In the genomic region with DNA sequence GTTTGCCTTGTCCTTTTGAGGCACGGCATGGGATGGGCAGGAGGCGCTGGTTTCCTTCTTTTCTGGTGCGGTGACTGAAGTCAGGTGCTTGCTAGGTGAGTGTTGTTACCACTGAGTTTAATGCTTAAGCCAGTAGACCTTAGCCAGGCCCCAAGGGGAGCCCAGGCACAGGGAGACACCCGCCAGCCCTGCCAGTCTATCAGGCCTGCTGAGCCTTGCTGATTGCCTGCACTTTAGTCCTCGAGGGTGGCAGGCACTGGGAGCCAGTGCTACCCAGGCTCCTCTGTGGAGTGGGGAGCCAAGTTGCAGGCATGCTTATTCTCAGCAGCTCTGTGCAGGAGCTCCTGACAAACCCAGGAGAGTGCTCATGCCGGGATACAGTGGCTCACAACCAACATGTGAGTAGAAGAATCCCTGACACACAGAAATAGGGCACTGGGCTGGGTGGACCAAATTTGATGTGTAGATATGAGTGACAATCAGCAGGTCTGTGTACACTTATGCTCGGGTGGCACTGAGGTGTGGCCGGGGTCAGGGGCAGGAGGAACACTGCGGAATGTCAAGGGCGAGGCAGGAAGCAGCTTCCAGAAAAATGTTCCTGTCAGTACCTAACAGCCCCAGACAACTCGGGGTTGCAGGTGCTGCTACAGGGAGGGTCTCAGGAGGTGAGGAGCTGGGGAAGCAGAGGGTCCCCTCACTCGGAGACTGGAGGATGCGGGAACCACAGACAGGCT, we compare ENCODE assay signal across 16 mouse cellular contexts.
DNase-seq lines count a peak whose midpoint lies in the region; ATAC-seq lines count a peak whose summit lies in the region.
"Had no signal": no experiment of that assay in that cellular context is flagged by ENCODE, and none has a peak within 500 bp of the region (broad histone marks: within the 10 kb centered on the region; RNA-seq: fewer than 3 reads in every experiment).

No protein-coding gene starts in this region.

- no peak overlapping the region for H3K4me3 ChIP-seq in hindbrain, embryonic 15.5 days
- no peak overlapping the region for H3K4me3 ChIP-seq in hindbrain, embryonic 11.5 days (ENCODE audit: low read depth, low read length)
- H3K4me3 ChIP-seq in midbrain, embryonic 13.5 days (replicated peaks), result no peak overlapping the region
- H3K4me3 ChIP-seq: embryonic facial prominence, embryonic 15.5 days; gastrocnemius, adult 2 months; layer of hippocampus, adult 2 months; limb, embryonic 12.5 days; stomach, embryonic 15.5 days had no signal

- 72% methylated on average over 13 of the region's 13 CpGs for WGBS in hindbrain, embryonic 15.5 days
- WGBS in hindbrain, embryonic 11.5 days, result 81% methylated on average over 13 of the region's 13 CpGs
- WGBS in midbrain, embryonic 13.5 days, result 79% methylated on average over 13 of the region's 13 CpGs

- no peak overlapping the region for H3K9ac ChIP-seq in hindbrain, embryonic 15.5 days
- H3K9ac ChIP-seq in hindbrain, embryonic 11.5 days (ENCODE audit: low read depth, low read length), result no peak overlapping the region
- no peak overlapping the region for H3K9ac ChIP-seq in midbrain, embryonic 13.5 days (replicated peaks)
- H3K9ac ChIP-seq: embryonic facial prominence, embryonic 15.5 days; limb, embryonic 12.5 days; liver, embryonic 14.5 days; stomach, embryonic 15.5 days had no signal

- no peaks in the 10 kb centered on the region for H3K27me3 ChIP-seq in hindbrain, embryonic 15.5 days
- no peaks in the 10 kb centered on the region; the same call in 1 of the 2 replicates for H3K27me3 ChIP-seq in hindbrain, embryonic 11.5 days (ENCODE audit: control insufficient read depth, insufficient read depth, low read length)
- peaks cover 4% of the 10 kb centered on the region; the same call in 1 of the 2 replicates for H3K27me3 ChIP-seq in midbrain, embryonic 13.5 days
- H3K27me3 ChIP-seq: embryonic facial prominence, embryonic 15.5 days; stomach, embryonic 15.5 days had no signal

- H3K4me1 ChIP-seq in hindbrain, embryonic 15.5 days (replicated peaks), result peaks cover 36% of the 10 kb centered on the region
- H3K4me1 ChIP-seq in hindbrain, embryonic 11.5 days (replicated peaks; ENCODE audit: control insufficient read depth, insufficient read depth, low read length), result peaks cover 8% of the 10 kb centered on the region; the same call in 1 of the 2 replicates
- H3K4me1 ChIP-seq in midbrain, embryonic 13.5 days (replicated peaks), result peaks cover 35% of the 10 kb centered on the region

- no peak for ATAC-seq in hindbrain, embryonic 15.5 days (ENCODE audit: low FRiP score, low read depth)
- ATAC-seq in hindbrain, embryonic 11.5 days (ENCODE audit: low FRiP score), result no peak
- 0 out of 2 replicates have a peak, but pooled peaks have one; percentile 1 for ATAC-seq in midbrain, embryonic 13.5 days
- ATAC-seq in megakaryocyte progenitor cell, adult 5-6 weeks (replicated peaks; ENCODE audit: poor library complexity), result no peak

- no peak overlapping the region for H3K4me2 ChIP-seq in hindbrain, embryonic 15.5 days
- H3K4me2 ChIP-seq in hindbrain, embryonic 11.5 days (replicated peaks; ENCODE audit: low read depth, low read length), result no peak overlapping the region
- H3K4me2 ChIP-seq in midbrain, embryonic 13.5 days (replicated peaks), result no peak overlapping the region
- H3K4me2 ChIP-seq: embryonic facial prominence, embryonic 15.5 days; limb, embryonic 12.5 days; stomach, embryonic 15.5 days had no signal

- H3K36me3 ChIP-seq in hindbrain, embryonic 15.5 days, result no peaks in the 10 kb centered on the region
- no peaks in the 10 kb centered on the region for H3K36me3 ChIP-seq in hindbrain, embryonic 11.5 days (ENCODE audit: control insufficient read depth, insufficient read depth, low read length)
- no peaks in the 10 kb centered on the region for H3K36me3 ChIP-seq in midbrain, embryonic 13.5 days
- H3K36me3 ChIP-seq: embryonic facial prominence, embryonic 15.5 days; limb, embryonic 12.5 days; stomach, embryonic 15.5 days had no signal

- peak overlapping the region; percentile 78; the same call in 1 of the 2 replicates for H3K27ac ChIP-seq in hindbrain, embryonic 15.5 days (replicated peaks)
- no peak overlapping the region for H3K27ac ChIP-seq in hindbrain, embryonic 11.5 days (ENCODE audit: low read depth, low read length)
- H3K27ac ChIP-seq in midbrain, embryonic 13.5 days, result peak overlapping the region; percentile 84
- H3K27ac ChIP-seq: embryonic facial prominence, embryonic 15.5 days; gastrocnemius, adult 2 months; layer of hippocampus, adult 2 months; limb, embryonic 12.5 days; liver, embryonic 14.5 days; stomach, embryonic 15.5 days had no signal

- no peak for DNase-seq in hindbrain, embryonic 11.5 days (ENCODE audit: low spot score)
- peak; percentile 48 for DNase-seq in right cerebral cortex, adult 18-20 months
- DNase-seq in right cerebral cortex, postnatal 25 days, result no peak
- no peak for DNase-seq in cerebellum, postnatal 36 days
- DNase-seq: cerebellum, adult 9-11 months; gastrocnemius, adult 2 months; heart, adult 11 months; thymus, adult 2 months had no signal

- no peaks in the 10 kb centered on the region for H3K9me3 ChIP-seq in hindbrain, embryonic 15.5 days
- H3K9me3 ChIP-seq in hindbrain, embryonic 11.5 days (ENCODE audit: control insufficient read depth, low read length), result no peaks in the 10 kb centered on the region
- H3K9me3 ChIP-seq in midbrain, embryonic 13.5 days, result no peaks in the 10 kb centered on the region
- H3K9me3 ChIP-seq: embryonic facial prominence, embryonic 15.5 days; limb, embryonic 12.5 days; stomach, embryonic 15.5 days had no signal
